Mouse (Mus musculus) stomach, postnatal 0 days (tissue): Measurements from ENCODE around the gene Abcg5.

Experiments
- CTCF ChIP-seq: IDR thresholded peaks from 2 replicates; pipeline ENCODE4 v1.5.1; 2016; ENCODE audit warnings: antibody characterized with exemption, low read depth, mild to moderate bottlenecking, moderate library complexity
- EP300 ChIP-seq: optimal IDR thresholded peaks from 2 replicates; pipeline ENCODE3; 2016; ENCODE audit warnings: antibody characterized with exemption

DNA sequence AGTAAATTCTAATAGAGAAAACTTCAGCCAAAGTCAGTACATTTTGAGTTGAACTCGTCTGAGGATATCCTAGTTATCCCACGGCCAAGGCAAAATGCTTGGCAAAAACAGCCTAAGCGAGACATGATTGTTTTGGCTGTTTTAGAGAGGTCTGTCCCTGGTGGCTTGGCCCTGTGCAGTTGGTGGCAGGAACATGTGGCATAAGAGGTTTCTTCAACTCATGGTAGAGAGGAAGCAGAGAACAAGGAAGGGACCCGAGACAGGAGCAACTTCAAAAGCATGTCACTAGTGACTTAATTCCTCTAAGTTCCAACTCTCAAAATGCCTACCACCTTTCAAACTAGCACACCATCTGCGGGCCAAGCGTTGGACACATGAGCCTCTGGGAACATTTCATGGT lies 62.2 kb downstream of the Abcg5 start:
- TF ChIP-seq CTCF: no peak
- TF ChIP-seq EP300: no peak
